Mouse (Mus musculus): Measurements from ENCODE around the gene Iqca.

GRCm38 (mm10) chr1:90014446-90014845, 138.8 kb downstream of the Iqca start, which contains the start of gene Asb18:
- TF ChIP-seq CTCF (conservative IDR thresholded peaks at IDR 0.05; ENCODE audit: low read length) (no peak), NANOG (IDR thresholded peaks at IDR 0.05; ENCODE audit: borderline replicate concordance, low read length) (no peak), POU5F1 (IDR thresholded peaks at IDR 0.05; ENCODE audit: borderline replicate concordance, low read length) (no peak)
